Mouse (Mus musculus) hindbrain, embryonic 16.5 days (tissue): ENCODE data around the gene Tprgl. TPM values are rescaled to one million over a fixed set of nuclear protein-coding genes. Genes with fewer than 3 reads are reported as not detected.
A peak's percentile ranks its signal among the peaks of the same experiment; 100 is the strongest.

Experiments
- ATAC-seq: fragments of 200-750 bp; cut with Nextera tagmentation; 2 replicates; pipeline ENCODE4 v1.8.0; 2017; ENCODE audit warnings: moderate TSS enrichment, moderate library complexity
- H3K27ac ChIP-seq: fragments of 300-500 bp; sonication (generic); 2 replicates; pipeline ENCODE4 v1.5.1; 2014; ENCODE audit warnings: low read depth, mild to moderate bottlenecking, control low read depth, low read length, moderate library complexity
- H3K27me3 ChIP-seq: fragments of 300-500 bp; sonication (generic); replicated peaks from 2 replicates; pipeline ENCODE4 v1.6.1; 2014; ENCODE audit warnings: low read length; ENCODE audit not compliant: control insufficient read depth, insufficient read depth
- H3K36me3 ChIP-seq: fragments of 300-500 bp; sonication (generic); 2 replicates; pipeline ENCODE4 v1.6.1; 2014; ENCODE audit warnings: mild to moderate bottlenecking, low read length, moderate library complexity, mixed read lengths; ENCODE audit not compliant: control insufficient read depth, insufficient read depth
- H3K4me1 ChIP-seq: fragments of 300-500 bp; sonication (generic); 2 replicates; pipeline ENCODE4 v1.6.1; 2014; ENCODE audit warnings: low read depth, low read length; ENCODE audit not compliant: control insufficient read depth, insufficient read depth
- H3K4me2 ChIP-seq: fragments of 300-500 bp; sonication (generic); 2 replicates; pipeline ENCODE4 v1.6.1; 2014; ENCODE audit warnings: mild to moderate bottlenecking, low read length, control low read depth, moderate library complexity
- H3K4me3 ChIP-seq: fragments of 300-500 bp; sonication (generic); 2 replicates; pipeline ENCODE4 v1.5.1; 2014; ENCODE audit warnings: mild to moderate bottlenecking, low read length, control low read depth, moderate library complexity
- H3K9ac ChIP-seq: fragments of 300-500 bp; sonication (generic); 2 replicates; pipeline ENCODE4 v1.6.1; 2014; ENCODE audit warnings: low read depth, mild to moderate bottlenecking, control low read depth, low read length, moderate library complexity
- H3K9me3 ChIP-seq: fragments of 300-500 bp; sonication (generic); 2 replicates; pipeline ENCODE4 v1.6.1; 2014; ENCODE audit warnings: mild to moderate bottlenecking, low read length, moderate library complexity; ENCODE audit not compliant: control insufficient read depth
- WGBS: fragments of 180-500 bp; shearing (Covaris S2); extraction: QIAGEN DNeasy Blood & Tissue Kit; methylation state at CpG from one replicate; pipeline ENCODE4 v1.1.7; 2014; 5-methylcytosine and 5-hydroxymethylcytosine counted together
- polyA plus RNA-seq: library from polyadenylated mRNA; unstranded; fragments of >200 nt; fragmentation: Nextera tagmentation; extraction: Ambion mirVana; gene quantifications from 2 replicates; pipeline ENCODE4 v1.2.1, GENCODE M21; 2015

Gene Tprgl
- polyA plus RNA-seq, 1 experiment from 2014 or later, result 242 TPM

GRCm38 (mm10) chr4:154144712-154145111 is 15.8 kb downstream of the Tprgl start:
- ATAC-seq, result no peak
- Histone ChIP-seq H3K4me3 (no peak overlapping the region), H3K4me2 (no peak overlapping the region), H3K9me3 (no peaks in the 10 kb centered on the region), H3K36me3 (peaks cover 3% of the 10 kb centered on the region; the same call in 1 of the 2 replicates), H3K9ac (no peak overlapping the region), H3K4me1 (peaks cover 26% of the 10 kb centered on the region), H3K27ac (no peak overlapping the region), H3K27me3 (peaks cover 12% of the 10 kb centered on the region)
- 79% methylated on average over 3 of the region's 3 CpGs for WGBS

- peaks cover 34% of the 10 kb centered on the region for H3K27me3 ChIP-seq
- peak within 1 kb of the TSS; percentile 86 for H3K4me3 ChIP-seq
- peaks cover 30% of the 10 kb centered on the region for H3K4me1 ChIP-seq
- H3K4me2 ChIP-seq, result peak within 1 kb of the TSS; percentile 95
- H3K9me3 ChIP-seq, result no peaks in the 10 kb centered on the region
- WGBS, result 2% methylated on average over 49 of the region's 49 CpGs
- H3K27ac ChIP-seq, result peak within 1 kb of the TSS; percentile 92
- H3K36me3 ChIP-seq, result no peaks in the 10 kb centered on the region
- ATAC-seq, result peak; percentile 95
- peak within 1 kb of the TSS; percentile 85 for H3K9ac ChIP-seq
Measured at GRCm38 (mm10) chr4:154142211-154143040, 18.0 kb downstream of the Tprgl start, which contains the start of gene Wrap73. TSS of gene Wrap73 (plus strand) at chr4:154142372.

DNA sequence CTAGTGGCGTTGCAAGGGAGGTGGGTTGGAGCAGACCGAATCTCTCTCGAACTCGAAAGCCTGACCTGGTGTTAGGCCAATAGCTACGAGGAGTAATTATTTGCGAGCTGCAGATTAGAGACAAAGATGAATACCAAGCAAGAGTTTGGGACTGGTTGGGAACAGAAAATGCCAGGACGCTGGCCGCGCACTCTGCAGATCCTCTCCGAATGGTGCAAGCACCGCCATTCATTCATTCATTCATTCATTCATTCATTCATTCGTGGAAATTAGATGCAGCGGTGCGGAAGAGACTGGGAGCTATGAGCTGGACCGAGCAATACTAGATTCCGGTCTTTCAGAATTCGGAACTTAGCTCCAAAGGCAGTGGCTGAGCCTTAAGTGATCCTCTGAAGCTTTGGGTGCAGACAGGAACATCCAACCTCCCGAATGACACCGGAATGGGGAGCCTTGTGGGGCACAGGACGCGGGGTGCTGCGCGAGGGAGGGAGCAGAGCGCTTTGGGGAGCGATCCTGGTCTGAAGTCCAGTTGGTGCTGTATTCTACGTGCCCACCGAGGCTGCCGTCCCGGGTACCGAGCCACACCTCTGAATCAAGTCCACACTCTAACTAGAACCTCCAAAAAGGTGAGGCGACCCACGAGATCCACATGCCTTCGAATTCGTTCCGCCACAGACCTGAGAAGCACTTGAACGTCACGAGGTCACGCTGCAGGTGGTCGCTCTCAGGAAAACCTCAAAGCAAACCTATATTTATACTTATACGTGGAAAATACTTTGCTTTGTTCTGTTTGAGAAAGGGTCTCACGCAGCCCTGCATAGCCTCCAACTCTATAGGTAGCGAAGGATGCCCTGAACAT is 19.2 kb downstream of the Tprgl start:
- Histone ChIP-seq H3K27me3 (peaks cover 38% of the 10 kb centered on the region), H3K9ac (no peak overlapping the region)

GRCm38 (mm10) chr4:154140213-154141008 is 20.1 kb downstream of the Tprgl start:
- H3K4me3 ChIP-seq, result peak overlapping the region; percentile 49
- no peaks in the 10 kb centered on the region for H3K36me3 ChIP-seq
- H3K27ac ChIP-seq, result no peak overlapping the region
- WGBS, result 1% methylated on average over 44 of the region's 46 CpGs
- no peaks in the 10 kb centered on the region for H3K9me3 ChIP-seq
- ATAC-seq, result no peak
- peak overlapping the region; percentile 61 for H3K9ac ChIP-seq
- H3K27me3 ChIP-seq, result peaks cover 42% of the 10 kb centered on the region
- peak overlapping the region; percentile 95 for H3K4me2 ChIP-seq
- peaks cover 30% of the 10 kb centered on the region for H3K4me1 ChIP-seq

More for the DNA sequence above, 19.2 kb downstream of the Tprgl start:
- peak overlapping the region; percentile 95 for H3K4me2 ChIP-seq
- no peak for ATAC-seq
- no peaks in the 10 kb centered on the region for H3K9me3 ChIP-seq
- peaks cover 30% of the 10 kb centered on the region for H3K4me1 ChIP-seq
- H3K4me3 ChIP-seq, result peak overlapping the region; percentile 86
- WGBS, result 1% methylated on average over 42 of the region's 42 CpGs
- no peak overlapping the region for H3K27ac ChIP-seq
- no peaks in the 10 kb centered on the region for H3K36me3 ChIP-seq

DNA sequence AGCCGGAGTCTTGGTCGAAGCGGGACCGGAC is 20.5 kb downstream of the Tprgl start, which contains the start of gene Trp73:
Gene Trp73, minus strand, starts transcription at position 27 of the 31 bp plus-strand sequence.
- no peak within 1 kb of the TSS for H3K27ac ChIP-seq
- peak within 1 kb of the TSS; percentile 49 for H3K4me3 ChIP-seq
- H3K4me1 ChIP-seq, result peaks cover 30% of the 10 kb centered on the region
- 0% methylated on average over 4 of the region's 4 CpGs for WGBS
- no peaks in the 10 kb centered on the region for H3K9me3 ChIP-seq
- ATAC-seq, result no peak
- H3K27me3 ChIP-seq, result peaks cover 42% of the 10 kb centered on the region
- peak within 1 kb of the TSS; percentile 95 for H3K4me2 ChIP-seq
- peak within 1 kb of the TSS; percentile 61 for H3K9ac ChIP-seq
- no peaks in the 10 kb centered on the region for H3K36me3 ChIP-seq

GRCm38 (mm10) chr4:154139671-154140181 is 20.7 kb downstream of the Tprgl start:
- Histone ChIP-seq H3K4me3 (peak overlapping the region; percentile 49), H3K9ac (peak overlapping the region; percentile 61), H3K36me3 (no peaks in the 10 kb centered on the region), H3K27ac (no peak overlapping the region), H3K27me3 (peaks cover 42% of the 10 kb centered on the region), H3K4me1 (peaks cover 30% of the 10 kb centered on the region), H3K4me2 (peak overlapping the region; percentile 95), H3K9me3 (no peaks in the 10 kb centered on the region)
- no peak for ATAC-seq
- 0% methylated on average over 59 of the region's 59 CpGs for WGBS

DNA sequence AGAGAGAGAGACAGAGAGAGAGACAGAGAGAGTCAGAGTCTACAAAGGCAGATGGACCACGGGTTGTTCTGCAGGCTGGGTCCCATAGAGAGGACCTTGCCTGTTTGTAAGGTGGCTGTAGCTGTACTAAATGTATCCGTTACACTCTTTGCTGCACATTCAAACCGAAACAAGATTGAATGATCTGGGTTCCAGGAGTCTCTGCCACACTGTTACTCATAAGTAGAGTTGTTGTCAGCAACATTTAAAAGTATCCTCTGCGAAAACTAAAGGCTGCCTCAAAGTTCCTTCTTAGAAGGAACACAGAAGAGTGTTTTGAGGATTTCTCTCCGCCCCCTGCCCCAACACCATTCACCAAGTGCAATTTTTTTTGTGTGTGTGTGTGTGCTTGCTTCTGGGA is 23.3 kb downstream of the Tprgl start:
- Histone ChIP-seq H3K4me2 (no peak overlapping the region), H3K4me1 (peaks cover 23% of the 10 kb centered on the region), H3K27ac (no peak overlapping the region), H3K9ac (no peak overlapping the region), H3K27me3 (peaks cover 42% of the 10 kb centered on the region), H3K4me3 (no peak overlapping the region), H3K9me3 (no peaks in the 10 kb centered on the region), H3K36me3 (no peaks in the 10 kb centered on the region)
- WGBS, result 65% methylated on average over 5 of the region's 5 CpGs
- ATAC-seq, result no peak

DNA sequence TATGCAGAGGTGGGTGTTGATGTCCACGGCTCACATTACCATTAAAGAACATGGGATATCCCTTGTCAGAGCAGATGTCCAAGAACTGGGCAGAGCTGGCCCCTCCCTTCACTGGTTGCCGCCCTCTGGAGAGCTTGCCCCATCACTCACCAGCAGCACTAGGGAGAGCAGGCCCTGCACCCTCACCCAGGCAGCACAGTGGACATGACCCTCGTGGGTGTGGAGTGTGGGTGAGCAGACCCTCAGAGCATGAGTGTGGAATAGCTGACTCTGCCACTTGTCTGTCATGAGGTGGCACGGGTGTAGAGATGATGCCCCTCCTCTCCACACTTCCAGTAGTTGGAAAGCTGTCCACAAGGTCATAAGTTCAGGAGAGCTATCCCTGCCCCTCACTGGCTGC is 25.7 kb downstream of the Tprgl start:
- no peak overlapping the region for H3K4me3 ChIP-seq
- H3K4me2 ChIP-seq, result no peak overlapping the region
- no peak overlapping the region for H3K27ac ChIP-seq
- H3K36me3 ChIP-seq, result no peaks in the 10 kb centered on the region
- ATAC-seq, result no peak
- no peak overlapping the region for H3K9ac ChIP-seq
- 65% methylated on average over 4 of the region's 4 CpGs for WGBS
- H3K9me3 ChIP-seq, result no peaks in the 10 kb centered on the region
- peaks cover 30% of the 10 kb centered on the region for H3K27me3 ChIP-seq
- peaks cover 5% of the 10 kb centered on the region for H3K4me1 ChIP-seq
